In the genomic region with DNA sequence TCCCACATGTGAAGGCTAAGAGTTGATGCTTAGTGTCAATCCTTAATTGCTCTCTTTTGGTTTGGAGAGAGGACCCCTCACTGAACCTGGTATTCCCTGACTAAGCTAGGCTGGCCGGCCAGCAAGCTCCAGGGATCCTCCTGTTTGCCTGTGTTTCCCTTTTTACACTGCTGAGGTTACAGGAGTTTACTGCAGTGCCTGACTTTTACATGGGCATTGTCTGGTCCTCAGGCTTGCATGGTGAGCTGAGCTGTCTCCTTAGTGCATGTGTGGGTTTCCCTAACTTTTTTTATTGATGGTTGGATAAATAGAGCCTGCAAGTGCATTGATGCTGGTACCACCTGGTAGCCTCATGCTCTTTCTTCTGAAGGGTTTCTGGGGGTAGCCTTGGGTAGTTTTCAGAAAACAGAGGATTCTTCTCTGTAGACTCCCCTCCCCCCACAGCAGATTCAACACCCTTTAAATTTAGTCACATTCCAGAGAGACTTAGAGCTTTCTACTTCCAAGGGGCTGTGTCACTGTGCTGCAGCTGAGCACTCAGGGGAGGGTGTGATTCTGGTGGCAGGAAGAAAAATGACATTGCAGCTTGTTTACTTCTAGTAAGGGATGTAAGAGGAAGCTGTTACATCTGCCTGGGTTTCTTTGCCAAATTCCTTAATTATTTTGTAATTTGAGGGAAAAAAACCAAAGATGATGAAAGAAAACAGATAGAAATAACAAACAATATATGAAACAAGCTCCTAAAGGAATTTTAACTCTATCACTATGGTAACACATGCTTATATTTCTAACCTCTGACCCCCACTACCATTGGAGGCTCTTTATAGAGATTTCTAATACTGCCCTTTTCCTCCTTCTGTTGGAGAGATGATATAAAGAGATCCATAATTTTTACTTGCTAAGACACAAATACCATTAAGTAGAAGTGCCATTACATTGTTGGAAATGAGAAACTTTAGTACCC, we compare ENCODE assay signal across 12 mouse cellular contexts.
DNase-seq lines count a peak whose midpoint lies in the region; ATAC-seq and TF ChIP-seq lines count a peak whose summit lies in the region.
"Had no signal": no experiment of that assay in that cellular context is flagged by ENCODE, and none has a peak within 500 bp of the region (broad histone marks: within the 10 kb centered on the region; RNA-seq: fewer than 3 reads in every experiment).

No protein-coding gene starts in this region.

- TF ChIP-seq CTCF in kidney, postnatal 0 days (IDR thresholded peaks at IDR 0.05; ENCODE audit: low read depth): no peak

- H3K9me3 ChIP-seq in forebrain, embryonic 16.5 days (ENCODE audit: control insufficient read depth, low read length): no peaks in the 10 kb centered on the region
- H3K9me3 ChIP-seq in forebrain, embryonic 11.5 days (ENCODE audit: control insufficient read depth, low read length): no peaks in the 10 kb centered on the region
- no peaks in the 10 kb centered on the region for H3K9me3 ChIP-seq in kidney, embryonic 15.5 days (replicated peaks)
- no peaks in the 10 kb centered on the region for H3K9me3 ChIP-seq in kidney, embryonic 14.5 days (ENCODE audit: control insufficient read depth, low read length)
- H3K9me3 ChIP-seq in kidney, postnatal 0 days (replicated peaks; ENCODE audit: low read length): no peaks in the 10 kb centered on the region
- H3K9me3 ChIP-seq: heart, embryonic 13.5 days had no signal

- H3K27ac ChIP-seq in forebrain, embryonic 16.5 days (ENCODE audit: low read length): no peak overlapping the region
- H3K27ac ChIP-seq in forebrain, embryonic 11.5 days (ENCODE audit: low read depth, low read length): no peak overlapping the region
- no peak overlapping the region for H3K27ac ChIP-seq in kidney, embryonic 15.5 days
- no peak overlapping the region for H3K27ac ChIP-seq in kidney, embryonic 14.5 days (ENCODE audit: low read depth, low read length)
- no peak overlapping the region for H3K27ac ChIP-seq in kidney, postnatal 0 days
- H3K27ac ChIP-seq: heart, embryonic 13.5 days had no signal

- 0 out of 2 replicates have a peak, but pooled peaks have one; percentile 28 for ATAC-seq in forebrain, embryonic 16.5 days
- ATAC-seq in forebrain, embryonic 11.5 days (replicated peaks; ENCODE audit: low FRiP score): no peak
- ATAC-seq in kidney, embryonic 15.5 days (replicated peaks; ENCODE audit: low FRiP score): peak; percentile 40; the same call in 1 of the 2 replicates
- ATAC-seq in kidney, embryonic 14.5 days (ENCODE audit: low FRiP score, low TSS enrichment): no peak
- ATAC-seq in kidney, postnatal 0 days (replicated peaks; ENCODE audit: low FRiP score, low read depth): no peak

- DNase-seq in forebrain, embryonic 11.5 days (ENCODE audit: low spot score): no peak
- DNase-seq in kidney, postnatal 0 days (ENCODE audit: low spot score): peak; percentile 79
- DNase-seq in lung, postnatal 4 days: peak; percentile 11 to 61
- DNase-seq in right cerebral cortex, adult 18-20 months: no peak
- DNase-seq in yolk sac, embryonic 10.5 days (ENCODE audit: low spot score): no peak
- DNase-seq: cerebellum, adult 8-10 months; spleen, adult 18-20 months had no signal

- H3K4me1 ChIP-seq in forebrain, embryonic 16.5 days (replicated peaks; ENCODE audit: control insufficient read depth, insufficient read depth, low read length): no peaks in the 10 kb centered on the region
- H3K4me1 ChIP-seq in forebrain, embryonic 11.5 days (replicated peaks; ENCODE audit: control insufficient read depth, insufficient read depth, low read length): no peaks in the 10 kb centered on the region
- H3K4me1 ChIP-seq in kidney, embryonic 15.5 days: no peaks in the 10 kb centered on the region
- no peaks in the 10 kb centered on the region for H3K4me1 ChIP-seq in kidney, embryonic 14.5 days (ENCODE audit: control insufficient read depth, insufficient read depth, low read length)
- H3K4me1 ChIP-seq in kidney, postnatal 0 days (replicated peaks; ENCODE audit: insufficient read depth, low read length): no peaks in the 10 kb centered on the region

- no peak overlapping the region for H3K4me2 ChIP-seq in forebrain, embryonic 16.5 days (ENCODE audit: low read length)
- H3K4me2 ChIP-seq in forebrain, embryonic 11.5 days (ENCODE audit: low read depth, low read length, severe bottlenecking): no peak overlapping the region
- no peak overlapping the region for H3K4me2 ChIP-seq in kidney, embryonic 15.5 days
- H3K4me2 ChIP-seq in kidney, embryonic 14.5 days (replicated peaks; ENCODE audit: low read depth, low read length): no peak overlapping the region
- H3K4me2 ChIP-seq in kidney, postnatal 0 days (ENCODE audit: low read length): no peak overlapping the region
- H3K4me2 ChIP-seq: heart, embryonic 13.5 days had no signal

- no peaks in the 10 kb centered on the region for H3K27me3 ChIP-seq in forebrain, embryonic 16.5 days (replicated peaks; ENCODE audit: control insufficient read depth, insufficient read depth, low read length)
- H3K27me3 ChIP-seq in forebrain, embryonic 11.5 days (ENCODE audit: control insufficient read depth, insufficient read depth, low read length): no peaks in the 10 kb centered on the region
- H3K27me3 ChIP-seq in kidney, embryonic 15.5 days: no peaks in the 10 kb centered on the region
- H3K27me3 ChIP-seq in kidney, embryonic 14.5 days (ENCODE audit: control insufficient read depth, insufficient read depth, low read length): no peaks in the 10 kb centered on the region
- no peaks in the 10 kb centered on the region for H3K27me3 ChIP-seq in kidney, postnatal 0 days (ENCODE audit: insufficient read depth, low read length)
- H3K27me3 ChIP-seq: heart, embryonic 13.5 days had no signal

- WGBS in forebrain, embryonic 16.5 days: 43% methylated on average over 1 of the region's 1 CpGs
- 26% methylated on average over 1 of the region's 1 CpGs for WGBS in forebrain, embryonic 11.5 days
- WGBS in kidney, embryonic 15.5 days: 85% methylated on average over 1 of the region's 1 CpGs
- WGBS in kidney, embryonic 14.5 days: 47% methylated on average over 1 of the region's 1 CpGs
- 38% methylated on average over 1 of the region's 1 CpGs for WGBS in kidney, postnatal 0 days

- H3K4me3 ChIP-seq in forebrain, embryonic 16.5 days (replicated peaks; ENCODE audit: low read length): no peak overlapping the region
- no peak overlapping the region for H3K4me3 ChIP-seq in forebrain, embryonic 11.5 days (ENCODE audit: low read depth, low read length)
- no peak overlapping the region for H3K4me3 ChIP-seq in kidney, embryonic 15.5 days (replicated peaks)
- no peak overlapping the region for H3K4me3 ChIP-seq in kidney, embryonic 14.5 days (ENCODE audit: low read length)
- H3K4me3 ChIP-seq in kidney, postnatal 0 days (replicated peaks; ENCODE audit: low read depth, low read length): no peak overlapping the region
- H3K4me3 ChIP-seq: heart, embryonic 13.5 days had no signal

- H3K9ac ChIP-seq in forebrain, embryonic 16.5 days (replicated peaks; ENCODE audit: low read depth, low read length): no peak overlapping the region
- no peak overlapping the region for H3K9ac ChIP-seq in forebrain, embryonic 11.5 days (ENCODE audit: low read length)
- H3K9ac ChIP-seq in kidney, embryonic 15.5 days: no peak overlapping the region
- H3K9ac ChIP-seq in kidney, embryonic 14.5 days (ENCODE audit: low read depth, low read length): no peak overlapping the region
- H3K9ac ChIP-seq in kidney, postnatal 0 days (ENCODE audit: low read depth, low read length): no peak overlapping the region
- H3K9ac ChIP-seq: heart, embryonic 13.5 days had no signal

- H3K36me3 ChIP-seq in forebrain, embryonic 16.5 days (ENCODE audit: control insufficient read depth, insufficient read depth): no peaks in the 10 kb centered on the region
- H3K36me3 ChIP-seq in forebrain, embryonic 11.5 days (ENCODE audit: control insufficient read depth, insufficient read depth, low read length): no peaks in the 10 kb centered on the region
- H3K36me3 ChIP-seq in kidney, embryonic 15.5 days: no peaks in the 10 kb centered on the region
- H3K36me3 ChIP-seq in kidney, embryonic 14.5 days (ENCODE audit: control insufficient read depth, insufficient read depth, low read length): no peaks in the 10 kb centered on the region
- no peaks in the 10 kb centered on the region for H3K36me3 ChIP-seq in kidney, postnatal 0 days (ENCODE audit: insufficient read depth, low read length)
- H3K36me3 ChIP-seq: G1E; heart, embryonic 13.5 days had no signal

Comparison
In these comparisons a context has a peak if more than half of its experiments do, and no peak if none do; other contexts are left out.
1. ATAC-seq: peak in forebrain, embryonic 16.5 days (single experiment) and kidney, embryonic 15.5 days (single experiment); none in forebrain, embryonic 11.5 days (single experiment), kidney, embryonic 14.5 days (single experiment) and kidney, postnatal 0 days (single experiment).
2. DNase-seq: peak in kidney, postnatal 0 days (single experiment) and lung, postnatal 4 days (2 of 2); none in forebrain, embryonic 11.5 days (single experiment), right cerebral cortex, adult 18-20 months (single experiment) and yolk sac, embryonic 10.5 days (single experiment).